Mouse (Mus musculus) embryonic facial prominence, embryonic 13.5 days (tissue): Measurements from ENCODE around the gene Lmod2. TPM values are rescaled to one million over a fixed set of nuclear protein-coding genes. Genes with fewer than 3 reads are reported as not detected.
A peak's percentile ranks its signal among the peaks of the same experiment; 100 is the strongest.

Experiments used
- ATAC-seq: fragments of 200-750 bp; cut with Nextera tagmentation; 2 replicates; pipeline ENCODE4 v1.8.0; 2017; ENCODE audit warnings: low read depth; ENCODE audit not compliant: insufficient number of reproducible peaks, insufficient read depth, low FRiP score, low TSS enrichment
- H3K27ac ChIP-seq: fragments of 300-500 bp; sonication (generic); 2 replicates; pipeline ENCODE4 v1.5.1; 2015; ENCODE audit warnings: moderate library complexity, mild to moderate bottlenecking, inconsistent platforms
- H3K27me3 ChIP-seq: fragments of 300-500 bp; sonication (generic); 2 replicates; pipeline ENCODE4 v1.6.1; 2015; ENCODE audit warnings: mild to moderate bottlenecking, inconsistent platforms
- H3K36me3 ChIP-seq: fragments of 300-500 bp; sonication (generic); 2 replicates; pipeline ENCODE4 v1.6.1; 2015; ENCODE audit warnings: mild to moderate bottlenecking, inconsistent platforms
- H3K4me1 ChIP-seq: fragments of 300-500 bp; sonication (generic); 2 replicates; pipeline ENCODE4 v1.6.1; 2015; ENCODE audit warnings: inconsistent platforms
- H3K4me2 ChIP-seq: fragments of 300-500 bp; sonication (generic); 2 replicates; pipeline ENCODE4 v1.6.1; 2015; ENCODE audit warnings: moderate library complexity, mild to moderate bottlenecking, inconsistent platforms
- H3K4me3 ChIP-seq: fragments of 300-500 bp; sonication (generic); 2 replicates; pipeline ENCODE4 v1.5.1; 2015; ENCODE audit warnings: mild to moderate bottlenecking, inconsistent platforms
- H3K9ac ChIP-seq: fragments of 300-500 bp; sonication (generic); 2 replicates; pipeline ENCODE4 v1.6.1; 2015; ENCODE audit warnings: mild to moderate bottlenecking, inconsistent platforms
- H3K9me3 ChIP-seq: fragments of 300-500 bp; sonication (generic); 2 replicates; pipeline ENCODE4 v1.6.1; 2016; ENCODE audit warnings: inconsistent platforms
- WGBS: fragments of 180-500 bp; shearing (Covaris S2); methylation state at CpG from one replicate; pipeline ENCODE4 v1.1.7; 2015; ENCODE audit warnings: mixed read lengths; 5-methylcytosine and 5-hydroxymethylcytosine counted together
- polyA plus RNA-seq: library from polyadenylated mRNA; unstranded; fragments of >200 nt; fragmentation: Nextera tagmentation; extraction: Ambion mirVana; gene quantifications from 2 replicates; pipeline ENCODE4 v1.2.1, GENCODE M21; 2015

The Lmod2 gene
- polyA plus RNA-seq, 1 experiment from 2014 or later: 0.10 TPM

- Histone ChIP-seq H3K27me3 (no peaks in the 10 kb centered on the region), H3K4me3 (no peak overlapping the region), H3K9me3 (no peaks in the 10 kb centered on the region), H3K27ac (no peak overlapping the region), H3K4me2 (no peak overlapping the region), H3K9ac (no peak overlapping the region), H3K36me3 (peaks cover 47% of the 10 kb centered on the region), H3K4me1 (no peaks in the 10 kb centered on the region)
- WGBS: 58% methylated on average over 6 of the region's 6 CpGs
- ATAC-seq: no peak
Observed at GRCm38 (mm10) chr6:24619285-24620045, 21.9 kb downstream of the Lmod2 start.

- no peaks in the 10 kb centered on the region for H3K27me3 ChIP-seq
- H3K36me3 ChIP-seq: peaks cover 42% of the 10 kb centered on the region
- H3K27ac ChIP-seq: no peak overlapping the region
- H3K4me2 ChIP-seq: no peak overlapping the region
- H3K9ac ChIP-seq: no peak overlapping the region
- 84% methylated on average over 2 of the region's 2 CpGs for WGBS
- no peak overlapping the region for H3K4me3 ChIP-seq
- ATAC-seq: no peak
- no peaks in the 10 kb centered on the region for H3K9me3 ChIP-seq
- no peaks in the 10 kb centered on the region for H3K4me1 ChIP-seq
Observed at GRCm38 (mm10) chr6:24620936-24621335, 23.4 kb downstream of the Lmod2 start.

- WGBS: 86% methylated on average over 2 of the region's 2 CpGs
- H3K4me3 ChIP-seq: no peak overlapping the region
Observed at GRCm38 (mm10) chr6:24622098-24622497, 24.5 kb downstream of the Lmod2 start.

GRCm38 (mm10) chr6:24627586-24628030 lies 30.0 kb downstream of the Lmod2 start:
- Histone ChIP-seq H3K4me1 (no peaks in the 10 kb centered on the region), H3K9me3 (no peaks in the 10 kb centered on the region), H3K27me3 (no peaks in the 10 kb centered on the region), H3K4me3 (no peak overlapping the region), H3K36me3 (peaks cover 15% of the 10 kb centered on the region; the same call in 1 of the 2 replicates), H3K9ac (no peak overlapping the region), H3K27ac (no peak overlapping the region), H3K4me2 (no peak overlapping the region)
- 68% methylated on average over 5 of the region's 5 CpGs for WGBS
- ATAC-seq: 0 out of 2 replicates have a peak, but pooled peaks have one; percentile 15

More at GRCm38 (mm10) chr6:24622098-24622497, 24.5 kb downstream of the Lmod2 start:
- Histone ChIP-seq H3K4me2 (no peak overlapping the region), H3K9ac (no peak overlapping the region), H3K4me1 (no peaks in the 10 kb centered on the region), H3K27me3 (no peaks in the 10 kb centered on the region), H3K27ac (no peak overlapping the region), H3K36me3 (peaks cover 36% of the 10 kb centered on the region), H3K9me3 (no peaks in the 10 kb centered on the region)
- no peak for ATAC-seq

GRCm38 (mm10) chr6:24628499-24628898 lies 30.9 kb downstream of the Lmod2 start:
- H3K36me3 ChIP-seq: peaks cover 19% of the 10 kb centered on the region
- 82% methylated on average over 1 of the region's 1 CpGs for whole genome bisulfite sequencing

GRCm38 (mm10) chr6:24632061-24632460 lies 34.5 kb downstream of the Lmod2 start:
- ATAC-seq: no peak
- H3K9me3 ChIP-seq: no peaks in the 10 kb centered on the region
- no peak overlapping the region for H3K4me3 ChIP-seq
- no peak overlapping the region for H3K27ac ChIP-seq
- WGBS: 80% methylated on average over 4 of the region's 4 CpGs
- H3K36me3 ChIP-seq: peaks cover 10% of the 10 kb centered on the region
- no peaks in the 10 kb centered on the region for H3K4me1 ChIP-seq
- no peaks in the 10 kb centered on the region for H3K27me3 ChIP-seq
- no peak overlapping the region for H3K4me2 ChIP-seq
- H3K9ac ChIP-seq: no peak overlapping the region

More at GRCm38 (mm10) chr6:24628499-24628898, 30.9 kb downstream of the Lmod2 start:
- Histone ChIP-seq H3K9me3 (no peaks in the 10 kb centered on the region), H3K4me3 (no peak overlapping the region), H3K27ac (no peak overlapping the region), H3K27me3 (no peaks in the 10 kb centered on the region), H3K4me1 (no peaks in the 10 kb centered on the region), H3K4me2 (no peak overlapping the region), H3K9ac (no peak overlapping the region)
- ATAC-seq: no peak

- Histone ChIP-seq H3K9ac (no peak overlapping the region), H3K9me3 (no peaks in the 10 kb centered on the region), H3K36me3 (peaks cover 12% of the 10 kb centered on the region), H3K4me1 (no peaks in the 10 kb centered on the region), H3K4me3 (no peak overlapping the region), H3K27ac (no peak overlapping the region), H3K27me3 (no peaks in the 10 kb centered on the region), H3K4me2 (no peak overlapping the region)
- 84% methylated on average over 3 of the region's 3 CpGs for WGBS
- ATAC-seq: no peak
Observed at GRCm38 (mm10) chr6:24634065-24634464, 36.5 kb downstream of the Lmod2 start.

GRCm38 (mm10) chr6:24635814-24636213 lies 38.3 kb downstream of the Lmod2 start:
- no peaks in the 10 kb centered on the region for H3K27me3 ChIP-seq
- H3K36me3 ChIP-seq: peaks cover 12% of the 10 kb centered on the region
- 91% methylated on average over 2 of the region's 2 CpGs for WGBS
- no peak overlapping the region for H3K4me2 ChIP-seq
- no peak overlapping the region for H3K4me3 ChIP-seq
- no peaks in the 10 kb centered on the region for H3K9me3 ChIP-seq
- no peaks in the 10 kb centered on the region for H3K4me1 ChIP-seq
- H3K9ac ChIP-seq: no peak overlapping the region
- H3K27ac ChIP-seq: no peak overlapping the region
- no peak for ATAC-seq

GRCm38 (mm10) chr6:24641286-24641685 lies 43.7 kb downstream of the Lmod2 start:
- WGBS: 83% methylated on average over 4 of the region's 4 CpGs
- H3K36me3 ChIP-seq: peaks cover 9% of the 10 kb centered on the region
- H3K9me3 ChIP-seq: no peaks in the 10 kb centered on the region
- no peaks in the 10 kb centered on the region for H3K4me1 ChIP-seq
- no peak overlapping the region for H3K4me2 ChIP-seq
- H3K27me3 ChIP-seq: no peaks in the 10 kb centered on the region
- no peak overlapping the region for H3K27ac ChIP-seq
- H3K9ac ChIP-seq: no peak overlapping the region
- ATAC-seq: no peak
- no peak overlapping the region for H3K4me3 ChIP-seq

- no peak for ATAC-seq
- 93% methylated on average over 2 of the region's 2 CpGs for WGBS
- no peak overlapping the region for H3K4me2 ChIP-seq
Observed at GRCm38 (mm10) chr6:24642161-24642560, 44.6 kb downstream of the Lmod2 start.

GRCm38 (mm10) chr6:24642960-24643359 lies 45.4 kb downstream of the Lmod2 start:
- H3K4me3 ChIP-seq: no peak overlapping the region
- H3K4me1 ChIP-seq: no peaks in the 10 kb centered on the region
- WGBS: 90% methylated on average over 3 of the region's 3 CpGs
- H3K9ac ChIP-seq: no peak overlapping the region
- no peaks in the 10 kb centered on the region for H3K27me3 ChIP-seq
- no peak overlapping the region for H3K4me2 ChIP-seq
- no peak overlapping the region for H3K27ac ChIP-seq
- H3K9me3 ChIP-seq: no peaks in the 10 kb centered on the region
- ATAC-seq: no peak
- peaks cover 7% of the 10 kb centered on the region; the same call in 1 of the 2 replicates for H3K36me3 ChIP-seq

More at GRCm38 (mm10) chr6:24642161-24642560, 44.6 kb downstream of the Lmod2 start:
- Histone ChIP-seq H3K27me3 (no peaks in the 10 kb centered on the region), H3K4me3 (no peak overlapping the region), H3K9ac (no peak overlapping the region), H3K9me3 (no peaks in the 10 kb centered on the region), H3K27ac (no peak overlapping the region), H3K4me1 (no peaks in the 10 kb centered on the region), H3K36me3 (peaks cover 8% of the 10 kb centered on the region)

GRCm38 (mm10) chr6:24645346-24646053 lies 47.9 kb downstream of the Lmod2 start:
- H3K9me3 ChIP-seq: no peaks in the 10 kb centered on the region
- H3K36me3 ChIP-seq: peaks cover 7% of the 10 kb centered on the region; the same call in 1 of the 2 replicates
- no peak overlapping the region for H3K4me3 ChIP-seq
- H3K4me1 ChIP-seq: no peaks in the 10 kb centered on the region
- no peak overlapping the region for H3K27ac ChIP-seq
- no peak overlapping the region for H3K9ac ChIP-seq
- ATAC-seq: no peak
- 92% methylated on average over 6 of the region's 6 CpGs for WGBS
- H3K27me3 ChIP-seq: no peaks in the 10 kb centered on the region
- H3K4me2 ChIP-seq: no peak overlapping the region
